Mouse (Mus musculus) urinary bladder, postnatal 10 days (tissue): ENCODE results near the gene Inava.

Source experiments
- DNase-seq: peaks from one replicate; pipeline ENCODE4 v3.0.0; 2022; ENCODE audit warnings: low spot score

Inava gene

GRCm38 (mm10) chr1:136230201-136230600 lies 3.9 kb downstream of the Inava start:
- peak; percentile 30 for DNase-seq

- DNase-seq, result no peak
Measured at GRCm38 (mm10) chr1:136229040-136229373, 5.1 kb downstream of the Inava start.

GRCm38 (mm10) chr1:136228328-136229039 lies 5.6 kb downstream of the Inava start:
- DNase-seq, result no peak

GRCm38 (mm10) chr1:136227870-136228269 lies 6.2 kb downstream of the Inava start:
- DNase-seq, result no peak

- no peak for DNase-seq
Measured at GRCm38 (mm10) chr1:136226626-136227025, 7.4 kb downstream of the Inava start.

GRCm38 (mm10) chr1:136225846-136226245 lies 8.2 kb downstream of the Inava start:
- no peak for DNase-seq

GRCm38 (mm10) chr1:136223758-136224342 lies 10.2 kb downstream of the Inava start:
- no peak for DNase-seq

GRCm38 (mm10) chr1:136222386-136222785 lies 11.7 kb downstream of the Inava start:
- no peak for DNase-seq

GRCm38 (mm10) chr1:136220037-136220871 lies 13.8 kb downstream of the Inava start:
- DNase-seq, result no peak

GRCm38 (mm10) chr1:136214304-136214703 lies 19.8 kb downstream of the Inava start:
- no peak for DNase-seq

GRCm38 (mm10) chr1:136212803-136213202 lies 21.3 kb downstream of the Inava start, which contains the start of gene Mroh3:
TSS of gene Mroh3 (minus strand) at chr1:136212828.
- no peak for DNase-seq

- DNase-seq, result no peak
Measured at GRCm38 (mm10) chr1:136190033-136190432, 44.0 kb downstream of the Inava start.

GRCm38 (mm10) chr1:136179511-136180001 lies 54.5 kb downstream of the Inava start:
- no peak for DNase-seq

GRCm38 (mm10) chr1:136178741-136179140 lies 55.3 kb downstream of the Inava start:
- DNase-seq, result no peak

GRCm38 (mm10) chr1:136177085-136177484 lies 57.0 kb downstream of the Inava start:
- no peak for DNase-seq

- DNase-seq, result no peak
Measured at GRCm38 (mm10) chr1:136175183-136175582, 58.9 kb downstream of the Inava start.

- no peak for DNase-seq
Measured at GRCm38 (mm10) chr1:136174101-136174606, 59.9 kb downstream of the Inava start.

- DNase-seq, result no peak
Measured at GRCm38 (mm10) chr1:136172696-136173095, 61.4 kb downstream of the Inava start.

- no peak for DNase-seq
Measured at GRCm38 (mm10) chr1:136170109-136170508, 64.0 kb downstream of the Inava start.

- DNase-seq, result no peak
Measured at GRCm38 (mm10) chr1:136167657-136168056, 66.4 kb downstream of the Inava start.

GRCm38 (mm10) chr1:136165436-136165835 lies 68.6 kb downstream of the Inava start:
- DNase-seq, result no peak
